Mouse (Mus musculus) olfactory bulb, adult 2 months (tissue): ENCODE results near the gene Wnt2. TPM values are rescaled to one million over a fixed set of nuclear protein-coding genes. Genes with fewer than 3 reads are reported as not detected.

Experiments used
- H3K27ac ChIP-seq: fragments of 200-500 bp; 2 replicates; pipeline ENCODE4 v1.5.1; 2012; ENCODE audit warnings: low read depth, low read length; ENCODE audit not compliant: insufficient read depth
- H3K4me1 ChIP-seq: fragments of 200-500 bp; 2 replicates; pipeline ENCODE4 v1.6.1; 2012; ENCODE audit warnings: low read length; ENCODE audit not compliant: control insufficient read depth, insufficient read depth
- H3K4me3 ChIP-seq: fragments of 200-500 bp; 2 replicates; pipeline ENCODE4 v1.5.1; 2012; ENCODE audit warnings: mild to moderate bottlenecking, low read depth, low read length, moderate library complexity; ENCODE audit not compliant: insufficient read depth
- CTCF ChIP-seq: fragments of 200-500 bp; IDR thresholded peaks from 2 replicates; pipeline ENCODE4 v1.5.1; 2012; ENCODE audit warnings: low read depth, mild to moderate bottlenecking, low read length, moderate library complexity; ENCODE audit not compliant: insufficient read depth
- POLR2A ChIP-seq: fragments of 200-500 bp; IDR thresholded peaks from 2 replicates; pipeline ENCODE4 v1.6.1; 2012; ENCODE audit warnings: mild to moderate bottlenecking, low read depth, low read length, moderate library complexity; ENCODE audit not compliant: insufficient read depth
- WGBS: fragments of 180-500 bp; shearing (Covaris S2); methylation state at CpG from one replicate; pipeline ENCODE4 v1.1.7; 2018; 5-methylcytosine and 5-hydroxymethylcytosine counted together
- polyA plus RNA-seq: library from polyadenylated mRNA; stranded (reverse); fragments of >200 nt; gene quantifications from 2 replicates; pipeline ENCODE4 v1.2.4, GENCODE M21; 2012; ENCODE audit warnings: low replicate concordance; ENCODE audit not compliant: missing spikeins, insufficient read depth, insufficient read length

Wnt2 gene
- polyA plus RNA-seq, 1 experiment, result not detected

DNA sequence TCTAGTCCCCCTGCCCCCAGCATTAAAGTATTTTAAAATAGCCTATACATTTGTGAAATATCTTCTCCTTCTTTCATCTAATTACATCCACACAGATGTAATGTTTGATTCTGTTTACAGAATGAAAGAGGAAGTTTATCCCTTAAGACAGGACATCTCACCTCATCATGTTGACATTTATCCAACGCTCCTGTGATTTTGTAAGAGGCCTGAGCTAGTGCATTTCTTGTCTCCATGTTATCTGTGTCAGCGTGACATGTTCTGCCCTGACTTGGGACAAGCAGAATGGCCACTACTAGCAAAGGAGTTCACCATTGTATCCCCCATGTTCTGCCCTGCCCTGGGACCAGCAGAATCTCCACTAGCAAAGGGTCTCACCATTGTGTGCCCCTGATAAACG lies 66.9 kb downstream of the Wnt2 start:
- H3K27ac ChIP-seq, result no peak overlapping the region
- H3K4me1 ChIP-seq, result no peaks in the 10 kb centered on the region
- no peak overlapping the region for H3K4me3 ChIP-seq
- WGBS, result 81% methylated on average over 3 of the region's 3 CpGs
- TF ChIP-seq CTCF (no peak), POLR2A (no peak)

DNA sequence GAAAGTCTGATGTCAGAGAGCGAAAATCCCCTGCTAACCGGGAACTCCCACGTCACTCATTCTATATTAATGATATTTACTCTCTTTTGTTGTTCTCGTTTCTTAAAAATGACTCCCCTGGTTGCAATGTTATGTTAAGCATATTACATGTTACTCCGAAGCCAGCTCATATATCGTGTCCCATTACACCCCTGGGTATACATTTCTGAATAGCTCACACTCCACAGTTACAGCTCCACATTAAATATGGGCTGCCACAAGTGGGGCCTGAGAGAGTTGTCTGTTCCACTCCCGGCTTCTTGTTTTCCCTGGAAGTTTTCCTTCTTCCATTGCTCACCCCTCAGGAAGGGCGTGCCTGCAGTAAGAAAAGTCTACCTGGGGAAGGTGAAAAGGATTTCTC lies 78.6 kb downstream of the Wnt2 start:
- TF ChIP-seq POLR2A (no peak), CTCF (no peak)
- H3K4me3 ChIP-seq, result no peak overlapping the region
- no peak overlapping the region for H3K27ac ChIP-seq
- 93% methylated on average over 8 of the region's 8 CpGs for WGBS
- no peaks in the 10 kb centered on the region for H3K4me1 ChIP-seq

DNA sequence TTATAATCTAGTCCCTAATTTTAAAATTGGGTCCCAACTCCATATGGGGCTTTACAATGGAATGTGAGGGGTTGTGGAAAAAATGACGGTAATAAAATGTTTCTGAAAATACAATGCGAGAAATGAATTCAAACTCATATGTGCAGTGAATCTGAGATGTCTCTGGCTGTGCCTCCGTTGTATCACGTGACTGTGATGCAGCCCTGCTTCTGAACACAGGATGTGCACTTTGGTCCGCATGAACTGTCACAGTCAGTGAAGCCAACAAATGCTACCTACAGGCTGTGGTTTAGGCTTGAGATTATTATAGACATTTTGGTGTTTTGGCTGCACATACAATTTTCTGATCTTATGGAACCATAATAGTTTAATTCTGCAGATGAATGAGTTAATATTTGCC lies 81.3 kb downstream of the Wnt2 start:
- no peak overlapping the region for H3K27ac ChIP-seq
- TF ChIP-seq POLR2A (no peak), CTCF (no peak)

DNA sequence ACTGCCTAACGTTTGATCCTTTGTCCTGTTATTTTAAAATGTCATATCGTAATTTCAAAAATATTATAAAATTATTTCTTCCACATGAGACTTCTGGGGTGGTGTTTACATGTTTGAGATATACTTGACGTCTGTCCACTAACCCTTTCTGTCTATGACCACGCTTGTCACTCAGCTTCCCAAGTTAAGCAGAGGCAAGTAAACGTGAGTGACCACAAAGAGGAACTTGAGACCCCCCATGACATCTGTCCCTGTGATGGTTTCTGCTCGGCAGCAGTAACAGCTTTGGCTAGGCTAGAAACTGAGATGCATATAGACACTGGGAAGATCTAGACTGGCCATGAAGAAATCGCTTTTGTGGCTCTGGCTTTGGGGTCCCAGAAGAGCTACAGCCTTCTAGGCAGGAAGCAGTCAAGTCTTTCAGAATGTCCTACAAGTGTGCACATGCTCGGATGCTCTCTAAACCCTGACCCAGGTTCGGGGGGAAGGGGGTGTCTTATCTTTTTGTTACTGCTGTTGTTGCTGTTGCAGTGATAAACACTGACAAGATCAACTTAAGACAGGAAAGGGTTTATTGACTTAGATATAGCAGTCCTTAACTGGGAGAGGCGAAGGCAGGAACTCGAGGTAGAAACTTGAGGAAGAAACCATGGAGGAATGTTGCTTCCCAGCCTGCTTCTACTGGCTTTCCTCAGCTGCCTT lies 83.1 kb downstream of the Wnt2 start:
- no peak for TF ChIP-seq POLR2A
- no peak for TF ChIP-seq CTCF
- H3K4me3 ChIP-seq, result no peak overlapping the region
- H3K27ac ChIP-seq, result no peak overlapping the region
- H3K4me1 ChIP-seq, result 0 out of 2 replicates have a peak, but pooled peaks cover 2% of the 10 kb centered on the region
- WGBS, result 84% methylated on average over 11 of the region's 11 CpGs

More for the DNA sequence above, 81.3 kb downstream of the Wnt2 start:
- 89% methylated on average over 5 of the region's 5 CpGs for WGBS
- Histone ChIP-seq H3K4me1 (no peaks in the 10 kb centered on the region), H3K4me3 (no peak overlapping the region)

DNA sequence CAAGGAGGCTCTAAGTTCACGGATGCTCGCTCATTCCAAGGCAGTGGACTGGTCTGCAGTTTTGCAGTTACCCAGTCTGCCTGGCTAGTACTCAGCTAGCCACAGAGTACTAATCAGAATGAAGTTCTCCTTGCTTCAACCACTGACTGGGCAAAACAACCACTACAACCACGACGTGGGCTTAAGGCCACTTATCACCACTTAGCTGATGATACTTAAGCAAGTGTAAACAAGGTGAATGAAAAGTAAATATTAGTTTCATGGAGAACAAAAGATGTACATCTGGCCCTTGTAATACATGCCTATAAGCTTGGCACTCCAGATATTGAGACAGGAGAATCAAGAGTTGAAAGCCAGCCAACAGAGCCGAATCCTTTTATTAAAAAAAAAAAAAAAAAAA lies 83.9 kb downstream of the Wnt2 start:
- 50% methylated on average over 5 of the region's 5 CpGs for WGBS
- Histone ChIP-seq H3K27ac (no peak overlapping the region), H3K4me3 (no peak overlapping the region), H3K4me1 (0 out of 2 replicates have a peak, but pooled peaks cover 3% of the 10 kb centered on the region)
- TF ChIP-seq POLR2A (no peak), CTCF (no peak)

DNA sequence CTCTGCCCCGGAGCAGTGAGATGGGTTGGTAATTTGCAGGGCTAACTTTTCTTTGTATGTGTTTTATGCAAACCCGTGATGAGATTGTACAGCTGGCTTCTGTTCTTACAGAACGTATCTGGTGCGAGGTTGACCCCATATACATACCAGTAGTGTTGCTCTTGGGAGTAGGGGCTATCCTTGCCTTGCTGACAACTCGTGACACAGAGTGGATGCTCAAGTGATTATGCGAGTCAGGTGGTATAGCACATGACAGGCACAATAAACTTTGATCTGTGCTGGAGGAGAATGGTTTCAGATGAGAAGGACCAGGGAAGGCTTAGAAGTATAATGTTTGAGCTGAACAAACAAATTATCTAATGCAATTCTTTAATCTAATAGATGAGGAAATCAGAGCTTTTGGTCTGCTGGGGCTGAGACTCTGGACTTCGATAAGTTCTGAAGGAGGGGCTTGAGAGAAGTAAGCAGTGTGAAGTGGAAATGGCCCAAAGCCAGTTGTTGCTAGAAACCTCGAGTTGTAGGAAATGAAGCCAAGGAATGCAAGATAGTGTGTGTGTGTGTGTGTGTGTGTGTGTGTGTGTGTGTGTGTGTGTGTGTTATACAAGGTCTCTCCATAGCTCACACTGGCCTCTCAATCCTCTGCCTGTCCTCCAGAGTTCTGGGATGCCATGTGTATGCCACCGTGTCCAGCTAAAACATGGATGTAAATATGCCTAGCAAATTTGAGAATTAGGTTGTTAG lies 86.3 kb downstream of the Wnt2 start:
- H3K4me1 ChIP-seq, result 0 out of 2 replicates have a peak, but pooled peaks cover 3% of the 10 kb centered on the region
- no peak for TF ChIP-seq POLR2A
- no peak for TF ChIP-seq CTCF
- WGBS, result 72% methylated on average over 9 of the region's 9 CpGs

DNA sequence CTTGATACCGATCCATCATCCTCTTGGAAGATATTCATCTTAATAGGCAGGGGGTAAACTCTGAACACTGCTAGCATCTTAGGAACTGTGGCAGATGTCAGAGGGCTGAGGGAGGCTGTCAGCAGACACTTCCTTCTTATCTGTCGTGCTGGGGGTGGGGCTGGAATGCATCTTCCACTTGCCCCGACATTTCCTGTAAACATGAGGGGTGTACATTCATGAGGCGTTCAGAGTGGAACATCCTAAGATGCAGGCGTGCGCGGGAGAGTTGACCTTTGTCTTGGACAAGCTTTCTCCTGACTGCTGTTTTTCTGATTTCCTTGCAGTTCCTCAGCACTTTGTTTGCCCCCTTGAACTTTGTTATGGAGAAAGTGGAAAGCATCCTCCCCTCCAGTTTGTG lies 88.0 kb downstream of the Wnt2 start:
- no peak overlapping the region for H3K4me3 ChIP-seq
- no peak overlapping the region for H3K27ac ChIP-seq
- 76% methylated on average over 7 of the region's 7 CpGs for WGBS
- H3K4me1 ChIP-seq, result peaks cover 6% of the 10 kb centered on the region; the same call in 1 of the 2 replicates
- TF ChIP-seq POLR2A (no peak), CTCF (no peak)

More for the DNA sequence above, 86.3 kb downstream of the Wnt2 start:
- H3K4me3 ChIP-seq, result no peak overlapping the region
- H3K27ac ChIP-seq, result no peak overlapping the region

DNA sequence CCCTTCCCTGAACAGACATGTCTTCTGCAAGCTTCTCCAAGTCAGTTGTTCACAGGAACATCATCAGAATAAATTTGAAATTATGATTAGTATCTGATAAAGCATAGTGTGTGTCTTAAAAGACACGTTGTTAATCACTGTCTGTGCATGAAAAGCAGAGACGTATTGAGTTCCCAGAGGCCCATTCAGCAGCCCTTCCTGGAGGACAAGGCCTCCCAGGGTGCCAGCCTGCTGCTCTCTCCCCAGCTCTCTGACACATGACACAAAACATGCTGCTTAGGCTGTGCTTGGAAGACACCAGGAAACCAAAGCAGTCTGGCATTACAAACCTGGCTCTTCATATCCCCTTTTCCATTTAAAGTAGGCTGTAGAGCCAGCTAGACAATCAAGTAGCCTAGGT lies 88.5 kb downstream of the Wnt2 start:
- WGBS, result 25% methylated on average over 2 of the region's 2 CpGs
- TF ChIP-seq CTCF, result no peak
- no peak for TF ChIP-seq POLR2A
- H3K27ac ChIP-seq, result no peak overlapping the region

More for the DNA sequence above, 88.5 kb downstream of the Wnt2 start:
- no peak overlapping the region for H3K4me3 ChIP-seq
- peaks cover 6% of the 10 kb centered on the region; the same call in 1 of the 2 replicates for H3K4me1 ChIP-seq

Other genes with a start within 250 kb of the Wnt2 start
- not detected in 2 replicates for gene Asz1, start 78.5 kb upstream of the Wnt2 start, polyA plus RNA-seq
- not detected in 2 replicates for gene Cftr, start 140.1 kb upstream of the Wnt2 start, polyA plus RNA-seq